Mouse (Mus musculus): ENCODE measurements around the gene Rcn3. TPM values are rescaled to one million over a fixed set of nuclear protein-coding genes. Genes with fewer than 3 reads are reported as not detected.
"Not testable (repeated sequence)": the region's sequence is repeated elsewhere in the genome, so short reads cannot be mapped to it uniquely, and the experiment has no call there.

The Rcn3 gene
- total RNA-seq, 1 experiment, result 137 TPM

DNA sequence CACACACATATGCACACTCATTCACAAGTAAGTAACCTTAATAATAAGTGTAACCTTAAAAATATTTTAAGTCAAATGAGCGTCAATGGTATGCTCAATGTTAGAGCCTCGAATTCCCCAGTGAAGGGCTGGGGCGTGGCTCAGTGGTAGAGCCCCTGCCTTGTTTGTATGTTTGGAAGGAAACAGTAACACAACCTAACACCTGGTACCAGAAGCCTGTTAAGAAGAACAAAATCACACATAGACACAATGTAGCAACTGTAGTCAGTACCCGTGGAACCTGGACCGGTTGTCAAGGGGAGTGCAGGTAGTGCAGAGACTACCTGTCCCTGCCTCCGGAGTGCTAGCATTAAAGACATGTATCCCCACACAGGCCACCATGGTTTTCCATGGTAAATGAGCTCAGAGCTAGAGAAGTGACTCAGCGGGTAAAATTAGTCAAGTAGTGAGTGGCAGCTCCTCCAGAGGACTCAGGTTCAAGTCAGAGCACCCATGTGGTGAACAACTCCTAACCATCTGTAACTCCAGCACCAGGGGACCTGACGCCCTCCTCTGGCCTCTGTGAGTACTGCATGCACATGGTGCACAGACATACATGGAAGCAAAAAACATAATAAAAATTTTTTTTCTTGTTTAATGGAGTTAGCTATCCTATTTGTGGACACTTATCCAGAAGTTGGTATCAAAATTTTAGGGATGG, 6.7 kb upstream of the Rcn3 start:
- TF ChIP-seq CHD2 (IDR thresholded peaks at IDR 0.05; ENCODE audit: low read depth, low read length) (no peak), ZC3H11A (IDR thresholded peaks at IDR 0.05; ENCODE audit: borderline replicate concordance, low read depth, low read length) (no peak), HCFC1 (IDR thresholded peaks at IDR 0.05; ENCODE audit: borderline replicate concordance, insufficient read depth, low read length) (no peak), MAFK (IDR thresholded peaks at IDR 0.05; ENCODE audit: insufficient read depth, low read depth, low read length) (no peak), ZNF384 (IDR thresholded peaks at IDR 0.05; ENCODE audit: low read depth, low read length) (no peak)
- Histone ChIP-seq H3K9ac (ENCODE audit: insufficient read depth, low read depth, low read length, poor library complexity, severe bottlenecking) (no peak overlapping the region), H3K4me3 (ENCODE audit: insufficient read depth in 1 of 2, low read depth in 1 of 2, low read length in 2 of 2, poor library complexity in 1 of 2, severe bottlenecking in 1 of 2) (no peak overlapping the region), H3K4me1 (ENCODE audit: control insufficient read depth in 2 of 2, insufficient read depth in 2 of 2, low read length in 2 of 2, poor library complexity in 1 of 2) (peaks cover 0 to 12% of the 10 kb centered on the region in 2 experiments; a peak in 1 of 4 replicates), H3K27ac (ENCODE audit: insufficient read depth, low read depth, low read length, poor library complexity, severe bottlenecking) (no peak overlapping the region), H3K36me3 (ENCODE audit: control insufficient read depth, insufficient read depth, low read length, poor library complexity, severe bottlenecking) (no peaks in the 10 kb centered on the region), H3K9me3 (ENCODE audit: control insufficient read depth, insufficient read depth, low read depth, low read length) (no peaks in the 10 kb centered on the region)
- no peak for DNase-seq (ENCODE audit: low read depth, low spot score)
- in situ Hi-C loops (cut with MboI; ENCODE audit: low sequenced_read_pairs in 2 of 2, unreplicated experiment in 2 of 2), result no loop called here

DNA sequence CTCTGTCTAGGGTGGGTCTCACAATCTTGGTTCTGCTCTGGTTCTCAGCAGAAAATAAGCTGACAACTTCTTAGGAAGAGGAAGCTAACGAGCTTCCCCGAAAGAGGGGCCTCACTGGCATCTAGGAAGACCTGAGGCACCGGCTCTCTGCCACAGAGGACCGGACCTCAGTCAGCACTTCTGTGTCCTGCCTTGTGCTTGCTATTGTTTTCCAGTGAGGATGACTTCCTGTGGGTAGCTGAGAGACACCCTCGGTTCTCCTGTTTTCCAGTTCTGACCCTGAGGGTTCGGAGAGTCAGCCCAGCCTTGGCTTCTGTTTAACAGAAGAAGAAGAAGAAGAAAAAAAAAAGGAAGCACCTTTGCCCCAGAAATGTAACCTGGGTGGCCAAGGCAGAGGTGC, 5.5 kb upstream of the Rcn3 start:
- in situ Hi-C loops (cut with MboI; ENCODE audit: low sequenced_read_pairs in 2 of 2, unreplicated experiment in 2 of 2), result no loop called here
- Histone ChIP-seq H3K4me1 (ENCODE audit: control insufficient read depth in 2 of 2, insufficient read depth in 2 of 2, low read length in 2 of 2, poor library complexity in 1 of 2) (peaks cover 4 to 18% of the 10 kb centered on the region in 2 experiments; a peak in 2 of 4 replicates), H3K36me3 (ENCODE audit: control insufficient read depth, insufficient read depth, low read length, poor library complexity, severe bottlenecking) (no peaks in the 10 kb centered on the region), H3K9me3 (ENCODE audit: control insufficient read depth, insufficient read depth, low read depth, low read length) (no peaks in the 10 kb centered on the region), H3K4me3 (ENCODE audit: insufficient read depth in 1 of 2, low read depth in 1 of 2, low read length in 2 of 2, poor library complexity in 1 of 2, severe bottlenecking in 1 of 2) (no peak overlapping the region), H3K9ac (ENCODE audit: insufficient read depth, low read depth, low read length, poor library complexity, severe bottlenecking) (no peak overlapping the region), H3K27ac (ENCODE audit: insufficient read depth, low read depth, low read length, poor library complexity, severe bottlenecking) (no peak overlapping the region)
- no peak for DNase-seq (ENCODE audit: low read depth, low spot score)
- TF ChIP-seq ZNF384 (IDR thresholded peaks at IDR 0.05; ENCODE audit: low read depth, low read length) (no peak), ZC3H11A (IDR thresholded peaks at IDR 0.05; ENCODE audit: borderline replicate concordance, low read depth, low read length) (no peak), MAFK (IDR thresholded peaks at IDR 0.05; ENCODE audit: insufficient read depth, low read depth, low read length) (no peak), CHD2 (IDR thresholded peaks at IDR 0.05; ENCODE audit: low read depth, low read length) (no peak), HCFC1 (IDR thresholded peaks at IDR 0.05; ENCODE audit: borderline replicate concordance, insufficient read depth, low read length) (no peak)

DNA sequence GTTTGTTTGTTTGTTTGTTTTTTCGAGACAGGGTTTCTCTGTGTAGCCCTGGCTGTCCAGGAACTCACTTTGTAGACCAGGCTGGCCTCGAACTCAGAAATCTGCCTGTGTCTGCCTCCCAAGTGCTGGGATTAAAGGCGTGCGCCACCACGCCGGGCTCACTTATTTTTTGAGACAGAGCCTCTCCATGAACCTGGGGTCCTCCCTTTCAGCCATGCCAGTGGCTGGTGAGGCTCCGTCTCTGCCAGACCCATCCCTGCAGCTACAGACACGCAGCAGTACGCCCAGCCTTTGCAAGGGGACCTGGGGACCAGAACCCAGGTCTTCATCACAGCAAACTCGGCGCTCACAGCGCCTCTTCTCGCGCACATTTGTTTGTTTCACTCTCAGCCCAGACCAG, 3.9 kb upstream of the Rcn3 start:
- H3K27ac ChIP-seq (ENCODE audit: insufficient read depth, low read depth, low read length, poor library complexity, severe bottlenecking); DNase-seq (ENCODE audit: low read depth, low spot score); H3K9ac ChIP-seq (ENCODE audit: insufficient read depth, low read depth, low read length, poor library complexity, severe bottlenecking); in situ Hi-C loops (cut with MboI; ENCODE audit: low sequenced_read_pairs in 2 of 2, unreplicated experiment in 2 of 2); H3K4me3 ChIP-seq (ENCODE audit: insufficient read depth in 1 of 2, low read depth in 1 of 2, low read length in 2 of 2, poor library complexity in 1 of 2, severe bottlenecking in 1 of 2); H3K9me3 ChIP-seq (ENCODE audit: control insufficient read depth, insufficient read depth, low read depth, low read length); H3K36me3 ChIP-seq (ENCODE audit: control insufficient read depth, insufficient read depth, low read length, poor library complexity, severe bottlenecking): not testable (repeated sequence)
- H3K4me1 ChIP-seq (ENCODE audit: control insufficient read depth in 2 of 2, insufficient read depth in 2 of 2, low read length in 2 of 2, poor library complexity in 1 of 2), result peaks cover 4 to 27% of the 10 kb centered on the region in 2 experiments; a peak in 2 of 4 replicates

GRCm38 (mm10) chr7:45095367-45095766, 3.3 kb upstream of the Rcn3 start:
- no peak for TF ChIP-seq CHD2 (IDR thresholded peaks at IDR 0.05; ENCODE audit: low read depth, low read length)
- H3K9me3 ChIP-seq (ENCODE audit: control insufficient read depth, insufficient read depth, low read depth, low read length), result no peaks in the 10 kb centered on the region
- H3K36me3 ChIP-seq (ENCODE audit: control insufficient read depth, insufficient read depth, low read length, poor library complexity, severe bottlenecking), result no peaks in the 10 kb centered on the region
- DNase-seq (ENCODE audit: low read depth, low spot score), result no peak
- H3K4me3 ChIP-seq (ENCODE audit: insufficient read depth in 1 of 2, low read depth in 1 of 2, low read length in 2 of 2, poor library complexity in 1 of 2, severe bottlenecking in 1 of 2), result no peak overlapping the region
- in situ Hi-C loops (cut with MboI; ENCODE audit: low sequenced_read_pairs in 2 of 2, unreplicated experiment in 2 of 2), result no loop called here
- H3K4me1 ChIP-seq (ENCODE audit: control insufficient read depth in 2 of 2, insufficient read depth in 2 of 2, low read length in 2 of 2, poor library complexity in 1 of 2), result peaks cover 4 to 29% of the 10 kb centered on the region in 2 experiments; a peak in 2 of 4 replicates
- H3K9ac ChIP-seq (ENCODE audit: insufficient read depth, low read depth, low read length, poor library complexity, severe bottlenecking), result no peak overlapping the region
- H3K27ac ChIP-seq (ENCODE audit: insufficient read depth, low read depth, low read length, poor library complexity, severe bottlenecking), result no peak overlapping the region

- no peak for DNase-seq (ENCODE audit: low read depth, low spot score)
- Histone ChIP-seq H3K36me3 (ENCODE audit: control insufficient read depth, insufficient read depth, low read length, poor library complexity, severe bottlenecking) (no peaks in the 10 kb centered on the region), H3K27ac (ENCODE audit: insufficient read depth, low read depth, low read length, poor library complexity, severe bottlenecking) (no peak overlapping the region), H3K9me3 (ENCODE audit: control insufficient read depth, insufficient read depth, low read depth, low read length) (no peaks in the 10 kb centered on the region), H3K9ac (ENCODE audit: insufficient read depth, low read depth, low read length, poor library complexity, severe bottlenecking) (no peak overlapping the region), H3K4me1 (ENCODE audit: control insufficient read depth in 2 of 2, insufficient read depth in 2 of 2, low read length in 2 of 2, poor library complexity in 1 of 2) (peaks cover 4 to 29% of the 10 kb centered on the region in 2 experiments; a peak in 2 of 4 replicates), H3K4me3 (ENCODE audit: insufficient read depth in 1 of 2, low read depth in 1 of 2, low read length in 2 of 2, poor library complexity in 1 of 2, severe bottlenecking in 1 of 2) (no peak overlapping the region; a peak in 1 of 4 replicates)
- in situ Hi-C loops (cut with MboI; ENCODE audit: low sequenced_read_pairs in 2 of 2, unreplicated experiment in 2 of 2), result no loop called here
- TF ChIP-seq ZNF384 (IDR thresholded peaks at IDR 0.05; ENCODE audit: low read depth, low read length), result no peak
- no peak for TF ChIP-seq ZC3H11A (IDR thresholded peaks at IDR 0.05; ENCODE audit: borderline replicate concordance, low read depth, low read length)
- no peak for TF ChIP-seq CHD2 (IDR thresholded peaks at IDR 0.05; ENCODE audit: low read depth, low read length)
- TF ChIP-seq HCFC1 (IDR thresholded peaks at IDR 0.05; ENCODE audit: borderline replicate concordance, insufficient read depth, low read length), result no peak
- no peak for TF ChIP-seq MAFK (IDR thresholded peaks at IDR 0.05; ENCODE audit: insufficient read depth, low read depth, low read length)
These were observed 2.1 kb upstream of the Rcn3 start for GRCm38 (mm10) chr7:45094121-45094520.
